Mouse (Mus musculus) natural killer cell, adult 2 months (primary cell): ENCODE data around the gene Rhno1.
"Not testable (repeated sequence)": the region's sequence is repeated elsewhere in the genome, so short reads cannot be mapped to it uniquely, and the experiment has no call there.

Source experiments
- DNase-seq, 2 experiments: peaks; one replicate each; pipeline ENCODE4 v3.0.0; 2022; ENCODE audit warnings: low spot score in 2 of 2

Rhno1 gene

DNA sequence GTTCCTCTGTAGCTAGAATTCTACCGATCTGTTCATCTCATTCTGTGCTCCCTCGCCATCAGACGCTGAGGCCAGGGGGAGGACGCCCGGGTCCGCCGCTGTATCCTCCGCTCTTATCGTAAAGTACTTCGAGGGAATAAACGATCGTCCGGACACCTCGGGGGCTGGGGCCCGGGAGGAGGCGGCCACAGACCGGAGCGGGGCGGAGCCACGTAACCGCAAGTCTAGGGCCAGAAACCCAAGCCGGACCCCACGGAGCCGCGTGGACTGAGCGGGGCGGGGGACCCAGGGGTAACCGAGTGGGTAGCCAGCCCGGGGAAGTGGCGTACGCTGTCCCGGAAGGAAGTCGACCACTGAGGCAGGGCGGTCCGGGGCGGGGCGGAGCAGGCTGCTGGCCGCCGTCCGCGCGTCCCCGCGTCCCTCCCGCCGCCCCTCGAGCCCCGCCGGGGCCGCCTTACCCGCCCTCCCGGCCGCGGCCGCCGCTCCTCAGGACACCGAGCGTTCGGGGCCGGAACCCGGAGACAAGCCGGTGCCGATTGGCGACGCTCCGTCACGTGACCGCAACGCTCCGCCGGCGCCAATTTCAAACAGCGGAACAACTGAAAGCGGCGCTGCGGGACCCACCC is at the start of gene Rhno1, which contains the start of gene Foxm1:
Gene Rhno1, minus strand, starts transcription at position 531 of the 626 bp plus-strand sequence.
Gene Foxm1, plus strand, starts transcription at position 587 of the 626 bp plus-strand sequence.
- peak; percentile 71 to 77 for DNase-seq

DNA sequence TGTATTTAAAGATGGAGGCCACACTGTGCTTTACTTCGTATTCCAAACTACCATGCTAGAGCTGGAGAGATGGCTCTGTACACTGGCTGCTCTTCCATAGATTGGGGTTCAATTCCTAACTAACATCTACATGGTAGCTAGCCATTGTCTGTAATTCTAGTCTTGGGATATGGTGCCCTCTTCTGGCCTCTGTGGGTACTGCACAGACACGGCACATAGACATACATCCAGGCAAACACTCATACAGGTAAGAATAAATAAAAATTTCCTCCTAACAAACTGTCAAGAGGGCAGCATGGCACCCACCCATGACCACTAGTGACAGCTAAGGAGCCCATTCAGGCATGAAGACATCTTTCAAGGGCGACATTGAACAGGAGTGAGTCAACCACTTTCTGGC is 48.4 kb upstream of the Rhno1 start:
- peak; percentile 58 to 77 for DNase-seq

DNA sequence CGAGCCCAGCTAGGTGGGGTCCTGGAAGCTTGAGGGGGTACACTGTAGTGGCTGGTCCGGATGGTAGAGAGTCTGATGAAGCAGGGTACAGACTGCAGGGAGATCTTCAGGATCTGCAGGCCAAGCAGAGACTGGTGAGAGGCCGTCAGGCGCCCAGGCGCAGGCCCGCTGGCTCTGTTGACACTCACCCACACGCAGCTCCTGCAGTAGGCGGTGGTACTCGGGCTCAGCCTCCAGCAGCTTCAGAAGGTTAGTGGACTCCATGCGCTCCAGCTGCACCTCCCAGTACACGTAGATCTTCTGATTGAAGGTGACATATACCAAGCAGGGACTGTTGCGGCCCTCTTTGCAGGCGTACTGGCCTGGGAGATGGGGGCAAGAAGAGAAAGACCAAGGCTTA is 47.6 kb upstream of the Rhno1 start:
- DNase-seq: no peak

DNA sequence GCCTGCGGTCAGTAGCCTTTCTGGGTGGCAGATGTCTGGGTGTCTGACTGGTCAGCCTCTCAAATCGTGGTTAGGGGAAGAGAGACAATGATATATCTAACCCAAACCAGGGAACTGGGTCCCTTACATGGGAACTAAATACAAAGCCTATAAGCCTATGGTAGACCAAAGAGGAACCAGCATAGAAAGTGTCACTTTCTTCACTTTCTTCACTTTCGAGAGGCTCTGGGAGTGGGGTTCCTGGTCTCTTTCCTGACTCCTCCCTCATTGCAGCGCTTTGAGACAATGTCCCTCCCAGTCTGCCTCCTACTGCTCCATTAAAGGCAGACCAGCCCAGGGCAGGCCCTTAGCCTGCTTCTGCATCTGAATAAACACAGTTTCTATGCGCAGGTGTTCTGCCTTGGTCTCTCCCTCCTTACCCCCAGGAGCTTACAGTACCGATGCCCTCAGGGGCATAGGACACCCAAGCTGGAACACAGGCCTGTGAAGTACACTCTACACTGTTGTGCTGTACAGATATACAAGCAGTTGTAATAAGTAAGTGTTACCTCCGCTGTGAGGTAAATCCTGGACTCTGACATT is 45.9 kb upstream of the Rhno1 start:
- no peak for DNase-seq

DNA sequence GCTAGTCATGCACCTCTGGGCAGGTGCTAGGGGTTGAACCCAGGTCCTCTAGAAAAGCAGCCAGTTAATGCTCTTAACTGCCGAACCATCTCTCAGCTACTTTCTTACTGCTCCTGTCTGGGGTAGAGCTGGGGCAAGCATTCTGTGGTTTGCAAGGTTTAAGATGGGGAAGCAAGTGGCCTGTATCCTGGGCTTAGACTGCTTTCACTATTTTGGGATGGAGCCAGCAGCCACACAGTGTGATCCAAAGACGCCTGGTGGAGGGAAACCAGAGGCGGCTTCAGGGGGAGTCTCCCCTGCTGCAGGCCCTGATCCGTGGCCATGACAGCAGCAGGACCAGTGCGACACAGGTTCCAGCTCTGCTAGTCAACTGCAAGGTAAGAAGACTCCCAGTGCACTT is 42.0 kb upstream of the Rhno1 start:
- DNase-seq: no peak

DNA sequence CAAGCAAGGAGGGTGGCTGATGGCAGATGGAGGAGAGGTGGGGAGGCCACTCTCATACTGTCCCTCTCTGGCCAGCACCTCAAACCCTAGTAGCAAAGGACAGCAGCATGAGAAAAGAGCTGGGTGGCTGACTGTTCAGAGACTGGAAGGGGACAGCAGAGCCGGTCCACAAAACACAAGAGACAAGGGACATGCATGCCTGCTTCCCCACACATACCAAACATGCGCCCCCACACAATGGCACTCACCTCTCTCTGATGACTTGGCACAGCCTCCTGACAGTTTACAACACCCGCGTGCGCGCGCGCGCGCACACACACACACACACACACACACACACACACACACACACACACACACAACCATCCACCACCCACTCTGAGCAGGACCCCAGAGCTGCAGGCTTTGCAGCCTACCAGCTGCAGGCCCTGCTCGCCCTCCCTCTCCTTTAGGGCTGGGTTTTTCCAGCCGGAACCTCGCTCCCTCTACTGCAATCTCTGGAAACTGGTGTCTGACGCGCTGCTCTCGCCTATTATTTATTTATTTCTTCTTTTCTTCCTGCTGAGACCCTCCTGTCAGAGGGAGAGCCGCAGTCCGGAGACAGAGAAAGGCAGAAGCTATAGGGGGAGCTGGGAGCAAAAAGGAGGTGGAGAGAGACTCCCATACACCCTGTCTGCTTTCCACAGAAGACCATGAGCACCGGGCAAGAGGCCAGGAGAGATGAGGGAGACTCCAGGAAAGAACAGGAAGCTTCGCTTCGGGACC is 36.9 kb upstream of the Rhno1 start:
- DNase-seq: no peak

DNA sequence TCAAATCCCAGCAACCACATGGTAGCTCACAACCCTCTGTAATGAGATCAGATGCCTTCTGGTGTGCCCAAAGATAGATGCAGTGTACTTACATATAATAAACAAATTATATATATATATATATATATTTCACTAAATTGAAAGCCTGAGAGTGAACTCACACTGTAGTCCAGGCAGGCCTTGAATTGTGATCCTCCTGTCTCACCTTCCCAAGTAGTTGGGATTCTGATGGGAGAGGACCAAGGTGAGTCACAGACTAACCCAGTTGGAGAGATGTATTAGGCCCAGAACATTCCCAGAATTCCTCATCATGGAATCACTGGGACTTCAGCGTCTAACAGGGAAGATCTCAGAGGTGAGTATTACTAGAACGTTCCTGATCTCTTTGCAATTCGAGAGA is 36.3 kb upstream of the Rhno1 start, which contains the start of gene Nrip2:
Gene Nrip2, plus strand, starts transcription at position 301 of the 400 bp plus-strand sequence.
- no peak for DNase-seq

DNA sequence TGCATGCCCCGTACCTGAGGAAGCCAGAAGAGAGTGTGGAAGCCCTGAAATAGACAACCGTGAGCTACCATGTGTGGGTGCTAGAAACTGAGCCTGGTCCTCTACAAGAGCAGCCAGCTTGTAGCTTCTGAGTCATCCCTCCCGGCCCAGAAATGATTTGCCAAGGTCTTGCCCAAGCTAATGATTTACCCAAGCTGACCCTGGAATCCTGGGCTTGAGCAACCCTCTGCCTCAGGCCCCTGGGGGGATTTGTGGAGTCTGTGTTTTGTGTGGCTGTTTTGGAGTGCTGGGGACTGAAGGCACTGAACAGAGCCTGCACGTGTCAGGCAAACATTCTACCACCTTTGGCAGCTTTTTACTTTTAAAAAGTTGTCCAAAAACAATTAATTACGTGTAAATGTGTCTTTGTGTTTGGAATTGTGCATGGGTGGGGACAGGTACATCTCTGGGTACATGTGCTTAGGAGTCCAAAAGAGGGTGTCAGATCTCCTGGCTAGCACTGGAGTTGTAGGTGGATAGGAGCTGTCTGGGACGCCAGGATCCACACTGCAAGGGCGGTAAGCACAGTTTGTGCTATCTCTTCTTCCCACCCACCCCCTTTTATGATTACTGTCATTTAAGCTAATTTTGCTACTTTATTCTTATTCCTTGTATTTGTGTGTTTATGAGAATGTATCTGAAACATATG is 35.0 kb upstream of the Rhno1 start:
- no peak for DNase-seq

DNA sequence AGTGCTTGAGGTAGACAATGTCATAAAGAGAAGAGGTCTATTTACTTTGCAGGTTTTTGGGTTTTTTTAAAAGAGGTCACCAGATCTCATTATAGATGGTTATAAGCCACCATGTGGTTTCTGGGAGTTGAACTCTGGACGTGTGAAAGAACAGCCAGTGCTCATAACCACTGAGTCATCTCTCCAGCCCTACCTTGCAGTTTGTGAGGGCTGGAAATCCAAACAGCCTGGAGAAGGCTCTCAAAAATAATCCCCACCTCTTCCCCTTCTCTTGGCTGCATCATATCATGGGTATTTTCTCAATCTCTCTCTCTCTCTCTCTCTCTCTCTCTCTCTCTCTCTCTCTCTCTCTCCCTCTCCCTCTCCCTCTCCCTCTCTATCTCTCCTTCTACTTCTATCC is 28.0 kb upstream of the Rhno1 start:
- DNase-seq: no peak

DNA sequence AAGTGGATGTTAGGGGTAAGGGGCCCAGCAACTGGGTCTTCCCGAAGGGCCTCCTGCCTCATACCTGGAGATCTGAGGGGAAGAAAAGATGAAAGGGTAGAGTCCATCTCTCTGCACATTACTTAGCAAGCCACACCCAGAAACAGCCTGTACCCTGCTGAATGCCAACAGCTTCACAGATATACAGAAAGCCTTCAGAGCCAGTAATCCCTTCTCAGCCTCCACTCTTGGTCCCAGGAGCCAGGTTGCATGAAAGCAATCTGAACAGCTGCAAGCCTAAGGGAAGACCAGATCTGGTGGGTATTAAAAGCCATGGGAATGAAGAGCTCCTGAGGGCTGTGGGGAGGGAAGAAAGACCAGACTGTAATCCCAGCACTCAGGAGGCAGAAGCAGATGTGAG is 26.5 kb upstream of the Rhno1 start:
- no peak for DNase-seq

DNA sequence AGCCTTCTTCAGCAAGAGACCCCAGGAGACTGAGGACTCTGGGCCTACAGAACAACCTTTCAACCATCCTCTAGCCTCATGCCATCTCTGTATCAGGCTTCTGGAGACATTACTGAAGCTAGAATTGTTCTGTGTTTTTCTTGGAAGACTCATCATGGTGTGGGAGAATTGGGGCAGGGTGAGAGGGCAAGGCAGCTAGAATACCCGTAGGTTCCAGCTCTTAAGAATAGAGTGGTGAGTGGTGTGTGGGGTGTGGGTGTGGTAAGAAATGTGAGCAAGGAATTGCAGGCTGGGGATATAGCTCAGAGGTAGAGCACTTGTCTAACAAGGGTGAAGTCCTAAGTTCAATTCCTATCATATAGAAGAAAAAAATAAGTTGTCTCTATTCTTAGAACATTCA is 22.3 kb upstream of the Rhno1 start:
- DNase-seq: no peak

DNA sequence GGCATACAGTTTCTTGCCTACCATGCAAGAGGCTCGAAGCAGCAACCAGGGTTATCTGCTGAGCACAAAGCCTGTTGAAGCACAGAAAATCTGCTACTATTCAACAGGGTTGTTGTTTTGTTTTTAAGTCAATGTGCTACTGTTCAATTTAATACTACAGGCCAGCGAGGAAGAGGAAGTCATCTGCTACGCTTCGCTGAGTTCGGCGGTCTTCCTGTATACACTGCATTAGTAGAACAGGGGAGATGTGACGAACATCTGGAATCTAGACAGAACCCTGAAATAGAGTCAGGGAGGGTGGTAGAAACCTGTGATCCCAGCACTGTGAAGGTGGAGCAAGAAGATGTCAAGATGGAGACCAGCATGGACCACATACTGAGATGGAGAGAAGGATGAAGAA is 21.0 kb upstream of the Rhno1 start:
- peak in 1 of 2 experiments; percentile 41 for DNase-seq

DNA sequence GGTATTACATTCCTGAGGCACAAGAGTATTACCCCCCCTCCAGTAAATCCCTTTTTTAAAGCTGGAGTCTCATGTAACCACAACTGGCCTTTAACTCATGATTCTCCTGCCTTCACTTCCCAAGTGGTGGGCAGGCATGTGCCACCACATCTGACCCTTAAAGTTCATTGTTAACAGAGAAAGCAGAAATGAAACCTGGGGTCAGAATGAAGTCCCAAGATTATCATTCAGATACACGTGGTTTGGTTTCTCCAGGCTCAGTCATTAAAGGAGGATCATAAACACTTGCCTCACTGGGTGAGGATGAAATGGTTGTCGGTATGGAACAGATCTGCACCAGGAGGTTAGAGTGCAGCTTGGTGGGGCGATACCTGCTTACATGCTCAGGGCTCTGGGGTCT is 18.5 kb upstream of the Rhno1 start:
- no peak for DNase-seq

DNA sequence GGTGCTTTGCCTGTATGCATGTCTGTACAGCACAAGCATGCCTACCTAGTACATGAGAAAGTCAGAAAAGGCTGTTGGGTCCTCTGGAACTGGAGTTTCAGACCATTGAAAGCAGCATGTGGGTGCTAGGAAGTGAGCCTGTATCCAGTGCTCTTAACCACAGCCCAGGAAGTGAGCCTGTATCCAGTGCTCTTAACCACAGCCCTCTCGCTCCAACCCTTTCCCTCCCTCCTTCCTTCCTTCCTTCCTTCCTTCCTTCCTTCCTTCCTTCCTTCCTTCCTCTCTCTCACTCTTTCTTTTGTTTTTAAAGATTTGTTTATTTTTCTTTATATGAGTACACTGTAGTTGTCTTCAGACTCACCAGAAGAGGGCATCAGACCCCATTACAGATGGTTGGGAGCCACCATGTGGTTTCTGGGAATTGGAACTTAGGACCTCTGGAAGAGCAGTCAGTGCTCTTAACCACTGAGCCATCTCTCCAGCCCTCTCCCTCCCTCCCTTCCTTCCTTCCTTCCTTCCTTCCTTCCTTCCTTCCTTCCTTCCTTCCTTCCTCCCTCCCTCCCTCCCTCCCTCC is 18.0 kb upstream of the Rhno1 start:
- not testable (repeated sequence) for DNase-seq

DNA sequence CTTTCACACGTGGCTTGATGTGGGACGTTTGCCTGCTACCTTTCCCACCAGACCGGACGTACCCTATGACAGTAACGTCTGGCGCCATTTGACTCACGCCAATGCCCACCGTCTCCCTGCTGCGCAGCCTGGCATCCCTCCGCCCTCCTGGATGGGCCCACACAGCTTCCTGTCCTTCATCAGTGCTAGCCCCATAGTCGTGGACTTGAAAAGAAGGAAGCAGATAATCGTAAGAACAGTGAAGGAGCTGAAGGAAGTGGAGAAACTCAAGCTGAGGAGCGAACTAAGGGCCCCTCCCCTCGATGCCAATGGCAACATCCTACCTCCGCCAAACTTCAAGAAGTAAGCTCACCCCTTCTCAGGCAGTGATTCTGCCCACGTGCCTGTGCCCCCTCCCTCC is 16.9 kb upstream of the Rhno1 start:
- no peak for DNase-seq

DNA sequence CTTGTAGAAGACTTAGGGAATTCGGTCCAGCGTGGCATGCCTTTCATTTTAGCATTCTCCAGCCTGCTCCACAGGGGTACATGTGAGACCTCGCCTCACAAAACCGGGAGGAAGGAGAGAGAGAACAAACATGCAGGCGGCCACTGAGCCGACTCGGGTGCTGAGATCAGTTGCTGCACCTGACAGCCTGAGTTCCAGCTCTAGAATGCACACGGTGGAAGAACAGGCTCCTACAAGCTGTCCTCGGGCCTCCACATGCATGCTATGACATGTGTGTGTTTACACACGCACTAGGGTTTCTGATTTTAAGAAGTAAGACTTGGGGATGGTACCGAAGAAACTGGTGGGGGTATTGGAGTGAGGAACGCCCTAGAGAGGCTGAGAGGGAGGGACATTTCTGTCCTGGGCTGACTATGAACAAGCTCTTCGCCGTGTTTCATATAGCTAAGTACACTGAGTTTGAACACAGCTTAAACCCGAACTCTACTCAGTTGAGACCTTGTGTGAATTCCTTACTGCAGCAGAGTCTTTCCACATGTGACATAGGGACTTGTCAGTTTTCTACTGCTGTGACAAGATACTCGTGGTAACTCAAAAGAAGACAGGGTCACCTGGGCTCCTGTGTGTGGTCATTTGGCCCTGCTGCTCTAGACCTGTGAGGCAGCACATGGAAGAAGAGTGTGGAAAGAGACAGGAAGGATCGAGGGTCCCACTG is 13.8 kb upstream of the Rhno1 start:
- no peak for DNase-seq

DNA sequence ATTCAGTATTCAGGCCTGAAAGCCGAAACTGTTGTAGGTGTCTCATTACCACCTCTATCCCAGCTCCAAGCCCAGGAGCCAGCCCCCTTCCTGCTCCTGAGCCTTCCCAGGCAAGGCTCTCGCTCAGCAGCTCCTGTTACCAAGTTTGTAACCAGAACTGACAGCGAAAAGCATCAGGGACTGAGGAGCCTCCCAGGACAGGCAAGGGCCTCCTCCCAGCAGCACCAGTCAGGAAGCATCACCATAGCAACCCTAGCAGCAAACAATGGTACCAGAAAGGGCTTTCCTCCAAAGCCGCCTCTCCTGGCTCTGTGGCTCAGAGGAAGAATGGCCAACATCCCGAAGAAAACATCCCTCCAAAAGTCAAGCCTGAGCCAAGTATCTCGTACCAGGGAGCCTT is 12.5 kb upstream of the Rhno1 start, which contains the start of the genes Tex52 and Gm44596:
Gene Tex52, plus strand, starts transcription at position 265 of the 400 bp plus-strand sequence.
Gene Gm44596, plus strand, starts transcription at position 312 of the 400 bp plus-strand sequence.
- no peak for DNase-seq

DNA sequence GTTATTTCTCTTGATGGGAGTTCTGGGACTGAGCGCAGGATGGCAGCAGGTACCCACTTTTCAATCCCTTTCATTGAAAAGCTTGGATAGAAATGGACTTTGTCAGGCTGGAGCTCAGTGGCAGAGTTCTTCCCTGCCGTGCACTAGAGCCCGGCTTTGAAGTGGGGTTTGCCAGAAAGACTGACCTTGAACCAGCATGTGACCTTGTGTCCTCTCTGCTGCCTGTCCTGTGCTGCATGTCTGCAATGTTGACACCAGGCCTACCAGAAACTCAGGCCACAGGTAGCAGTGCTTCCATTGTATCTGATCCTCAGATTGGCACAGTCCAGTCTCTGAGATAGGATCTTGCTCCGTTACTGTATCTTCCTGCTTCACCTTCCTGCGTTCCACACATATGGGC is 7.3 kb upstream of the Rhno1 start:
- no peak for DNase-seq

DNA sequence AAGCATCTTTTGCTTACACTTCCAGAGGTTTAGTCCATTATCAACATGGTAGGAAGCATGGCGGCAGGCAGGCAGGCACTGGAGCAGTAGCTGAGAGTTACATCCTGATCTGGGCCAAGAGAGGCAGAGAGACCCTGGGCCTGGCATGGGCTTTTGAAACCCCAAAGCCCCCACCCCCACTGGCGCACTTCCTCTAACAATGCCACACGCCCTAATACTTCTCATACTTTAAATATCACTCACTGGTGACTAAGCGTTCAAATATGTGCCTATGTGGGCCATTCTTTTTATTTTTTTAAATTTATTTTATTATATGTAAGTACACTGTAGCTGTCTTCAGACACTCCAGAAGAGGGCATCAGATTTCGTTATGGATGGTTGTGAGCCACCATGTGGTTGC is 3.8 kb upstream of the Rhno1 start:
- DNase-seq: no peak

DNA sequence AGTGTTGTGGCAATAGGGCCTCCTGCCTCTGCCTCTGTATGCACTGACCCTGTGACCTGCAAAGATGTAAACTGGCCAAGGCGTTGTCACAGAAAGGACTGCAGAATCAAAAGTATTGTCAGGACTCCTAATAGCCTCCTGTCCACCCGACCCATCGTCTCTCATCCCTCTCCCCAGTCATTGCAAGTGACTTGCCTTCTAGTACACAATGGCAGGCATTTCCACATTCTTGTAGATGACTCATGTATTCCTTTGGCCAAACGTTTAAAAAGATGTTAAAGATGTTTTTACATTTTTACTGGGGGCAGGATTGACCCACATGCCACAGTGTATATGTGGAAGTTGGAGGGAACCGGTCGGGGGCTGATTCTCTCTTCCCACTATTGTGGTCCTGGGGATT is 2.0 kb upstream of the Rhno1 start:
- no peak for DNase-seq
